26 mouse cellular contexts compared by ENCODE assay signal in the genomic region with DNA sequence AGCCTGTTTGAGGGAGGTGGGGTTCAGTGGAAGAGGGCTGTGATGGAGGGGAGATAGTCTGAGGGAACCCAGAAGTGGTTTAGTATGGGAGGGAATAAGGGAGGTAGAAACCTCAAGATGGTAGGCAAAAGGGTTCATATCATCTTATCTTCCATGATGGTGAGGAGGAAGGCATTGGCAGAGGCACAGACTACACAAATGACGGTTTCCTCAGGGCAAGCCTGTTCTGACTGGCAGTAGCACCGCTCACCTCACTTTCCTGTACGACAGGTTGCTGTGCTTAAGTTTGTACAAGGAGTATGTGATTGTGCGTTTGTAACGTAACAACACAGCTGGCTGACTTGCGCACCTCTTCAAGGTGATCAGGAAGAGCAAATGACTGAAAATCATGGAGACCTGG. TPM values are rescaled to one million over a fixed set of nuclear protein-coding genes. Genes with fewer than 3 reads are reported as not detected.
DNase-seq lines count a peak whose midpoint lies in the region; ATAC-seq and TF ChIP-seq lines count a peak whose summit lies in the region.
"Had no signal": no experiment of that assay in that cellular context is flagged by ENCODE, and none has a peak within 500 bp of the region (broad histone marks: within the 10 kb centered on the region; RNA-seq: fewer than 3 reads in every experiment).

No protein-coding gene starts in this region.

- TF ChIP-seq CTCF in testis, adult 2 months (IDR thresholded peaks at IDR 0.05; ENCODE audit: control insufficient read depth, insufficient read depth, insufficient replicate concordance, low read depth, low read length): no peak

- no peaks in the 10 kb centered on the region for H3K27me3 ChIP-seq in testis, adult 2 months (ENCODE audit: control insufficient read depth, insufficient read depth, low read length)
- H3K27me3 ChIP-seq: heart, embryonic 15.5 days; neural tube, embryonic 13.5 days had no signal

- DNase-seq in testis, postnatal 14 days (ENCODE audit: low spot score): no peak
- peak; percentile 35 for DNase-seq in mesoderm, embryonic 11.5 days (ENCODE audit: low read depth, low spot score)
- no peak for DNase-seq in kidney, postnatal 25 days
- DNase-seq in c-Kit-positive CD71-positive TER-119-positive erythroid progenitor cells, embryonic 14.5 days (ENCODE audit: low spot score): no peak
- no peak for DNase-seq in urinary bladder, adult 2 months (ENCODE audit: low spot score)
- DNase-seq: adrenal gland, postnatal 14 days; cerebellum, adult 18-20 months; cerebellum, postnatal 10 days; forebrain, postnatal 0 days; heart, postnatal 4 days; kidney, postnatal 14 days; liver; lung, postnatal 14 days; thymus, adult 2 months; thymus, postnatal 4 days had no signal

- H3K27ac ChIP-seq in testis, adult 2 months (ENCODE audit: control insufficient read depth, insufficient read depth, low read depth, low read length): no peak overlapping the region
- H3K27ac ChIP-seq: heart, embryonic 15.5 days; hindbrain, embryonic 13.5 days; left cerebral cortex, adult 2 months; liver, embryonic 14.5 days; midbrain, embryonic 12.5 days; neural tube, embryonic 13.5 days had no signal

- peaks cover 5% of the 10 kb centered on the region for H3K4me1 ChIP-seq in testis, adult 2 months (ENCODE audit: control insufficient read depth, insufficient read depth, low read length)
- H3K4me1 ChIP-seq: heart, embryonic 15.5 days; hindbrain, embryonic 13.5 days; midbrain, embryonic 12.5 days; neural tube, embryonic 13.5 days had no signal

- H3K4me3 ChIP-seq in testis, adult 2 months (ENCODE audit: control insufficient read depth, low read depth, low read length): peak overlapping the region; percentile 21; the same call in 1 of the 2 replicates
- H3K4me3 ChIP-seq: erythroblast, embryonic 14.5 days; heart, embryonic 15.5 days; hindbrain, embryonic 13.5 days; left cerebral cortex, adult 2 months; midbrain, embryonic 12.5 days; myocyte; neural tube, embryonic 13.5 days had no signal

- no peaks in the 10 kb centered on the region for H3K36me3 ChIP-seq in testis, adult 2 months (ENCODE audit: control insufficient read depth, insufficient read depth, low read length)
- H3K36me3 ChIP-seq: heart, embryonic 15.5 days; hindbrain, embryonic 13.5 days; midbrain, embryonic 12.5 days; neural tube, embryonic 13.5 days had no signal

- peak; percentile 29; the same call in 1 of the 2 replicates for ATAC-seq in common myeloid progenitor, adult 5-6 weeks (replicated peaks; ENCODE audit: low read depth, poor library complexity, severe bottlenecking)
- ATAC-seq: forebrain, postnatal 0 days; intestine, postnatal 0 days had no signal

- no peak for TF ChIP-seq POLR2A in testis, adult 2 months (IDR thresholded peaks at IDR 0.05; ENCODE audit: control insufficient read depth, low read depth, low read length)

RNA-seq across cellular contexts. Expression of gene Prickle1, which starts 7.2 kb away (rescaled TPM):
- 3.6 and 3.9 TPM in 2 replicates for polyA plus RNA-seq in testis, adult 2 months (2012; rRNA removed)
- total RNA-seq in common myeloid progenitor, adult 5-6 weeks (2017): 1.6 and 3.5 TPM in 2 replicates
- 16.3 and 22.2 TPM in 2 replicates for polyA plus RNA-seq in urinary bladder, adult 2 months (2012; rRNA removed)
